Mouse (Mus musculus) brain, embryonic 14.5 days (tissue): ENCODE measurements at regions not wholly inside any gene's neighbourhood (a gene's known extent, or its start where the extent isn't known, plus 50 kb on each side); places are given as distances from the start of the nearest gene placed in this dataset.

Experiments used
- CTCF ChIP-seq: fragments of 200-500 bp; IDR thresholded peaks from 2 replicates; pipeline ENCODE4 v1.5.1; 2012; ENCODE audit warnings: inconsistent platforms, mild to moderate bottlenecking, moderate library complexity, borderline replicate concordance; ENCODE audit not compliant: insufficient read depth, insufficient read length; ENCODE audit errors: extremely low read depth
- POLR2A ChIP-seq: fragments of 200-500 bp; IDR thresholded peaks from 2 replicates; pipeline ENCODE4 v1.6.1; 2012; ENCODE audit warnings: mild to moderate bottlenecking, inconsistent platforms, borderline replicate concordance; ENCODE audit not compliant: poor library complexity, insufficient read depth, insufficient read length, severe bottlenecking; ENCODE audit errors: extremely low read depth

DNA sequence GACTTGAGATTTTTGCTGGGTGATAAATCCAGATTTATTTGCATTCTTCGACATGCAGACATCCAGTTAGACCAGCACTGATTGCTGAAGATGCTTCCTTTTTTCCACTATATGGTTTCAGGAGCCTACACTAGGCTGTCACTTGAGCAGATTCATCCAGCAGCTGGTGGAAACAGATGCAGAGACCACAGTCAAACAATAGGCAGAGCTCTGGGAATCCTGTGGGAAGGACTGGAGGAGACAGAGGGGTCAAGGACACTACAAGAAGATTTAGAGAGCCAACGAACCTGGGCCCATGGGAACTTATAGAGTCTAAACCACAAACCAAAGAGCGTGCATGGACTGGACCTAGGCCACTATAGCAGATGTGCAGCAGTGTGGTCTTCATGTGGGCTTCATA lies 177.4 kb upstream of the Agr3 start:
- TF ChIP-seq POLR2A (no peak), CTCF (no peak)
